Mouse (Mus musculus) mature B cell (primary cell): ENCODE data around the gene Dcaf11.

Experiments used
- in situ Hi-C: fragments of 300-500 bp; cut with MboI; formaldehyde crosslinking; loops from 2 replicates; pipeline ENCODE4 v1.14.3; 2019

Gene Dcaf11

GRCm38 (mm10) chr14:55616844-55617243 lies 57.0 kb downstream of the Dcaf11 start:
- in situ Hi-C loops = no loop called here

GRCm38 (mm10) chr14:55617822-55618221 lies 58.0 kb downstream of the Dcaf11 start, which contains the start of gene Rec8:
Rec8 (plus strand) TSS chr14:55618037.
- in situ Hi-C loops = no loop called here

DNA sequence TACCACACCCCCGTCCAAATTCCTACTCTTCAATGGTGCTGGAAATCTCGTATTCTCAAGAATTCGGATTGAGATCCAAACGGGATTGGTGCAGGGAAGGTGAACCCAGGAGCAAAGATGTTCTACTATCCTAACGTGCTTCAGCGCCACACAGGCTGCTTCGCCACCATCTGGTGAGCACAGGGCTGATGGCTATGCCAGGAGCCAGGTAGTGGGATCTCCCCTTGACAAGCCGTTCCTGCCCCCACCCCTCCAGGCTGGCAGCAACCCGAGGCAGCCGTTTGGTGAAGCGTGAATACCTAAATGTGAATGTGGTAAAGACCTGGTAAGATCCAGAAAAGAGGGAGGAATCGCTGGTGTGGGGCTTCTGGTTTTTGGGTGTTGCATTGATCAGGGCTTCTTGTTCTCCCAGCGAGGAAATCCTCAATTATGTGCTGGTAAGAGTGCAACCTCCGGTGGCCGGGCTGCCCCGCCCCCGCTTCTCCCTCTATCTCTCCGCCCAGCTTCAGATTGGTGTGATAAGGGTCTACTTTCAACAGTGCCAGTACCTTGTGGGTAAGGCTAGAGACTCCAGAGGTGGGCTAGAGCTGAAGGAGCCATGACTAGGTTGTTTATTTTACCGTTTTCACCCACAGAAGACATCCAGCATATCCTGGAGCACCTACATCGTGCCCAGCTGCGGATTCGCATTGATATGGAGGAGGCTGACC lies 58.8 kb downstream of the Dcaf11 start:
- in situ Hi-C loops = no loop called here
